Mouse (Mus musculus) urinary bladder, postnatal 36 days (tissue): ENCODE measurements around the gene Ptk7.
"Not testable (repeated sequence)": the region's sequence is repeated elsewhere in the genome, so short reads cannot be mapped to it uniquely, and the experiment has no call there.

Experiments
- DNase-seq, 2 experiments: peaks; one replicate each; pipeline ENCODE4 v3.0.0; 2022; ENCODE audit warnings: low spot score in 2 of 2, mixed read lengths in 1 of 2

The Ptk7 gene

DNA sequence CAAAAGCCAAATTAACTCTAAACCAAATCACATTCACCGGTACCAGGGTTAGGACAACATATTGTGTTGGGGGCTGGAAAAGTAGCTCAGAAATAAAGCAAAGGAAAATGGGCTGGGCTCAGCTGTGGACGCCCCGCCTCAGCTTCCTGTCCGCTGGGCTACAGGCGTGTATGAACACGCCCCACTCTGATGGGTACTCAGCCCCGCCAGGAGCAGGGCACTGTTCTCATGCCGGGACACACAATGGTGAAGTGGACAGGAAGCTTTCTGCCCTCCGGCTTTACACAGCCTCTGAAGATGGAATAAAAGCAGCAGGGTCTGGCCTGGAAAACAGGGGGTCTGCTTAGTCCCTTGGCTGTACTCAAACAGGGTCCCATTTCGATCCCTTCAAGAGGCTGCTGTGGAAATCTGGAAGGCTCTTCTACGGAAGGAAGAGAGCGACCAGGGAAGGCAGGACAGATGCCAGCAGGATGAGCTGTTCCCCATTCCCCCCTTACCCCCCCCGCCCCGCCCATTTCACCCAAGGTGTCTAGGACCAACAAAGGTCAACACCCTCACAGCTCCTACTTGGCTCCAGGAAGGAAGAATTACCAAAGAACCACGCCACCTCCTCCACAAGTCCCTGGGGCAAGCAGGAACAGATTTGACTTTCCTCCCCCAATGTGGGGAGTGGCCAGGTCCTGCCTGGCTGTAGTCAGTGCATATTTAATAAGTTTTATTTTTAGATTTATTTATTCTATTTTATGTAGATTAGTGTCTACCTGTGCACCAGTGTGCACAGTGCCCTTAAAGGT, 19.4 kb downstream of the Ptk7 start:
- DNase-seq: peak in 1 of 2 experiments; percentile 53

DNA sequence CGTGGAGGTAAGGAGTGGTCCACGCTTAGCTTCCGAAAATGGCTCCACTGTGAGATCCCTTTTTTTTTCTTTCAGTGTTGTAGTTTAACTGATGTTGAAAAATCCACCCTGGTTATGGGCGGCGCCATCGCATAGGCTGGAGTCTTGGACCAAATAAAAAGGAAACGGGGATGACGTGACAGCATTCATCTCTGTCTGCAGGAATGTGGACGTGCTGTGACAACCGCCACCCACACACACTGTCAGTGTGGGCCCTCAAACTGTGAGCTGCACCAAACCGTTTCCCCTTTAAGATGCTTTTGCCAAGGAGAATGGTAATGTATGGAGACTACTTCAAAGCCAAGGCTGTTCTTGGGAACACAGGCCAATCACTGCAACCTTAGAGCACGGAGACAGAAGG, 23.3 kb downstream of the Ptk7 start:
- no peak for DNase-seq

DNA sequence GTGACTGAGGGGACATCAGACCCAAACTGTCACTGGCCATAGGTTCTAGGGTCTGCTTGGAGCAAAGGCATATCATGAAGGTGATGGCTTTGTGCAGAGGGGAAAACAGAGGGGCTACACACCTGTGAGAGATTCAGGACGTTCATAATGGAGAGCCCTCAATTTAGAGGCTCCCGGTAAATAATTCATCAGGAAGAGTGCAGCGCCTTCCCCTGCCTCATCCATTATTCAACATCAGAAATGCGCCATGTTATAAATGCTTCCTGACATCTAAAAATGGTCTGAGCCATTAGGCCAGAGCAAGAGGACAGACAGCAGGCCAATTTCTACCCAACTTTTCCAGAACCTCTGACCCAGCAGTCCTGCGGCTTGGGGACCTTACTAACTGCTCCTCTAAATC, 24.2 kb downstream of the Ptk7 start:
- DNase-seq: no peak

DNA sequence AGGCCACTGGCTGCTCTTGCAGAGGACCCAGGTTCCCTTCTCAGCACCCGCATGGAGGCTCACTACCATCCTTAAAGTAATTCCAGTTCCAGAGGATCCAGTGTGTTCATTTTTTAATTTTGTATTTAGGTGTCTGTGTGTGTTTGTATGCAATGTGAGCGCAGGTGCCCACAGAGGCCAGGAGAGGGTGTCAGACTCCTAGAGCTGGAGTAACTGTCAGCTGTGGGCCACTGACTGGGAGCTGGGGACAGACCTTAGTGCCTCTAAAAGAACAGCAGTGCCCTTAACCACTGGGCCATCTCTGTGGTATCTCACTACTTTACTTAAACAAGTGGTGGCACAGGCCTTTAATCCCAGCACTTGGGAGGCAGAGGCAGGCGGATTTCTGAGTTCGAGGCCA, 26.1 kb downstream of the Ptk7 start:
- DNase-seq: no peak

DNA sequence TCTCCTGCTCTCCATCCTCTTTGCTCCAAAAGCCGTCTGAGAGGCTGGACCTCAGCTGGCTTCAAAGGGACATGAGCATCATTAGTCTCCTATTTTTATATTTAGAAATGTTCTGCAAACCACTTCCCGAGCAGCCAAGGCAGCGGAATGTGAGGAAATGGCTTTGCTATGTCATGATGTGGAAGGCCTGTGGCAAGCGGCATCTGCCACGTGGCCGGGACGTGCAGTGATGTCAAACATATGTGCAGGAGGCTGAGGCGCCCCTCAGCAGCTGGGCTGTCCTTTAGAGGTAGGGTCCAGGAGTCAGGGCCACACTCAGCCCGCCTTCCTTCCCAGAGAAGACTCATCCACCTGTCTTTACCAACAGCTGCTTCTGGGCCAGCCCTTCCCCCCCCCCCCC, 27.1 kb downstream of the Ptk7 start:
- DNase-seq: no peak

DNA sequence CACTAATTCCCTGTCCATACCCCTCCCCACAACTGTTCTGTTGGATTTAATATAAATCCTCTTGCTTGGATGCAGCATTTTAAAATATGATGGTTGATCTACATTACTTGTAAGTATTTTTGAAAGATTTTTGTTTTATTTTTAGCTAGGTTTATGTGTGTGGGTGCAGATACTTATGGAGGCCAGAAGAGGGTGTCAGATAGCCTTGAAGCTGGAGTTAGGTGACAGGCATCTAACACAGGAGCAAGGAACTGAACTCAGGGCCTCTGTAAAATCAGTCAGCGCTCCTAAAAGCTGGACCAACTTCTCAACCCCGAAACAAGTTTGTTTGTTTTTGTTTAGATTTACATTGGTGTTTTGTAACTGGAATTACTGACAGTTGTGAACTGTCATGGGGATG, 28.7 kb downstream of the Ptk7 start:
- no peak for DNase-seq

DNA sequence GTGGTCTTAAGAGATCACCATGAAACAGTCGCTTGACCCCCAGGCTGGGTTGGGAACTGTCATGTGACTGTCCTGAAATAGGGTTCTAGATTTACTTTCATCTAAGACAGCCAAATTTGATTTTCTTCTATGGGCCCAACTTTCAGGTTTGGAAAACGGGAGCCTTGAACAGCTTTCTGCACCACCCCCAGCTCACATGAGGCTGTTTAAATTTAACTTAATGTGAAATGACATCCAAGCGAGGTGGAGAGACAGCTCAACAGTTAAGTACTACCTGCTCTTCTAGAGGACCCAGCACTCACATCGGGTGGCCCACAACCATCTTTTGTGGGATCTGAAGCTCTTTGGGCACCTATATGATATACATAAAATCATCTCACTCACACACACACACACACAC, 30.3 kb downstream of the Ptk7 start:
- no peak for DNase-seq

DNA sequence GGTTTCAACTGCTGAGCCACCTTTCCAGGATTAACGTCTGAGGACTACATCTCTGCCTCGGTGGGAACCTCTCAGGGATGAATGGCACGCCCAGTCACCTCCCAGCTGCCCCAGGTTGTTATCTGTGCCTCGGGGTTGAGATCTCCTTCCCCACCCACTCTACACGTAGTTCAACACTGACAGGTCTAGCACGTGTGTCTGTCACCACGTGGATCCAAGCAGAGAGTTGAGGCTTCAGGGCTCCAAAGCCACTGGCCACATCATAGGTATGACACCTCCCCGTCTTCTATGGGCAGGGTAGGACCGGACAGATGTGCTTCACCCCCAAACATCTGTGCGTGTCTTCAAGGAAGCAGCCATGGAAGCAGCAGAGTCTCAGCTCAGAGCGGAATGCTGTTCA, 31.3 kb downstream of the Ptk7 start:
- no peak for DNase-seq

DNA sequence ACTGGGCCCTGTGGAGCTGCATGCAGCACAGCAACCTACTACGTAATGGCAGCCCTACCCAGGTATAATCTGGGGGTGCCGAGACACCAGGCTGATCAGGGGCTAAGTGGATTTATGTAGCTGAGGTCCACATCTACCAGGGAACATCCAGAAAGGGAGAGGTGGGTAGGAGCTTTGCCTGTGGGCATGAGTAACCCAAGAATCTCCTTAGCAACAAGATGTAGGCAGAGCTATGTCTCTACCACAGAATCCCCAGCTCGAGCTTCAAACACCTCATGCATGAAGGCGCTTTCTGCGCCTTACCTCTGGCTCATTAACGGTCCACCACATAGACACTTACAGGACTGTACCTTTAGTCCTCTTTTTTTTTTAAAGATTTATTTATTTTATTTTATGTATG, 34.0 kb downstream of the Ptk7 start:
- DNase-seq: no peak

DNA sequence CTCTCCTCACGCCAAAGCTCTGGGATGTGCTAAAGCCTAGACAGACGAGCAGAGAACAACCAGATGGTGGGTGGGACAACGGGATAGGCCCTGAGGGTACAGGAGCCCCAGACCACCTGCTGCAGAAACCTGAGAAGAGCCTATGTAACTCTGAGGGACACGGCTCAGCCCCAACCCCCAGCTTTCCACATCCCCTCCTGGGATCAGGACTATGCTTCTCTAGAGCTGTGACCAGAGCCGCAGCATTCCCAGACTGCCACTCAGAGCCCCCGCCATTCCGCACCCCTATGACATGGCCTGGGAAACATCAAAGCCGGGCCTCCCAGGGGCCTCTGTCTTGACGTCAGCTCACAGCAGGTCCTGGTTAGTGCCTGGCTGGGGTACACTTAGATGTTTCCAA, 34.7 kb downstream of the Ptk7 start:
- DNase-seq: no peak

DNA sequence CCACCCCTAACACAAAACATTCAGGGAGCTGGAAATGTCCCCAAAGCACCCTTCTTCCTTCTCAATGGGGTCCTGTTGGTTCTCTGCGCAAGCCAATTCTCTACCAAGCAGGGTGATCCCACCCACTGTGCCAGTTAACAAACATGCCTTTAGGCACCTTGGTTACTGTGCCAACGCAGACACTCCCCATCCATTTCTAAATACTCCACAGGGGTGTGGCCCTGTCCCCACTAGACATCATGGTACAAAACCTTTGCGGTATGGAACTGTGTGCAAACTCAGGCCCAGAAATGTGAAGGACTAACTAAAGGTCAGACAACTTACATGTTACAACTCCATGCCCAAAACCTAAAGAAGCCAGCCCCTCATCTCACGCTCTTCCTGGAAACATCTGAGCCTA, 36.2 kb downstream of the Ptk7 start:
- no peak for DNase-seq

DNA sequence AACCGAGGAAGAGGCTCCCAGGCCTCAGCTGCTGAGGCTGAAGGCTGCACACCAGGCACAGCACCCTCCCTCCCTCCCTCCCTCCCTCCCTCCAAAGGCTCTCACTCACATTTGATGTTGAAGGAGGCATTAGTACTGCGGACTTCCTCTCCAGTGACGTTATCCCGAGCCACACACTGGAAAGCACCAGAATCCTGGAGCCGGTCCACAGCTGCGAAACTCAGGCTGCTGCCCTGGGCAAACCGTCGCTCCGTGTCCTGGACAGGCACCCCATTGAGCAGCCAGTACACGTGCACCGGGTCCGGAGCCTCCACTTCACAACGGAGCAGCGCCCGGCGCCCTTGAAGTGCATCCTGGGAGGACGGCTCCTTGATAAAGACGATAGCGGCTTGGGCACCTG, 37.9 kb downstream of the Ptk7 start:
- no peak for DNase-seq

DNA sequence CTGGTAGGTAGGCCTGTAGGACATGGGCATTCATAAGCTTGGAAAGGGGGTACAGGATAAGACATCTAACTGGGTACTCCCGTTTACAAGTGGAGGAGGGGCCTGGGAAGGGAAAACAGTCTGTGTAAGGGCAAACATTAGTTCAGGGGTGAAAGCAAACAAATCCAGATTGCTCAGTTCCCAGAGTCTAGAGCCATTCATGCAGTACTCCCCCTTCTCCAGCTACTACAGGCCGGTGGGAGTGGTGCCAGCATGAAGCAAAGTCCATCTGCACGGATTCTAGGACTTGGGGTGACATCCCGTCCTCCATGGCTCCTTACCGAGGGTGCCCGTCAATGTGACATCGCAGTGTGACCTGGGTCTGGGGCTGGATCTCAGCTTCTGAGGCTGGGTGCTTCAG, 38.9 kb downstream of the Ptk7 start:
- DNase-seq: no peak

DNA sequence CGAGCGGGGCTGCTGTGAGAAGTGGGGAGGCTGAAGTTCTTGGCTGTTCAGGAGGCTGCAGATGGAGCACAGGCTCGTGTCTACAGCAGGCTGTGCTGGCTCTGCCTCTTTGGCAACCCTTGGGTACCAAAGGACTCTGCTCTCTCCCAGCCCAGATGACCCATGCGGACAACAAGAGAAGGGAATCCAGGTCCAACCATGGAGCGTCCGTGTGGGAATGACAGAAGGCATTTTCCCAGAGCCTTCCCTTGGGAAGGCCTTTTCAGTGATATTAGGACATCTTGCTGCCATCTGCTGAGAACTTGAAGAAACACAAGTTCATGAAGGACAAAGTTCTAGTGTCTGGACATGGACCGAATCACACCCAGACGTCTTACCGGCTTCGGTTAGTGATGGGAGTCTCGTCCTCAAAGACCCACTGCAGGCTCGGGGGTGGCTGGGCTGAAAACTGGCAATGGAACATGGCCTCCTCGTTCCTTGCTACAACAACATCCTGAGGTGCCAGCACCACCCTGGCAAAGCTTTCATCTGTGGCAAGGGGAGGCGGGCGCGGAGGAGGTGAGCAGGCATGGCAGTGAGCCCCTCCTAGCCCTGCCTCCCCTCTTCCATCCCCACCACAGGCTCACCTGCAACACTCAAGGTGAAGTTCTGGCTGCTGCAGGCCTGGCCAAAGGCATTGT, 39.5 kb downstream of the Ptk7 start:
- DNase-seq: no peak

DNA sequence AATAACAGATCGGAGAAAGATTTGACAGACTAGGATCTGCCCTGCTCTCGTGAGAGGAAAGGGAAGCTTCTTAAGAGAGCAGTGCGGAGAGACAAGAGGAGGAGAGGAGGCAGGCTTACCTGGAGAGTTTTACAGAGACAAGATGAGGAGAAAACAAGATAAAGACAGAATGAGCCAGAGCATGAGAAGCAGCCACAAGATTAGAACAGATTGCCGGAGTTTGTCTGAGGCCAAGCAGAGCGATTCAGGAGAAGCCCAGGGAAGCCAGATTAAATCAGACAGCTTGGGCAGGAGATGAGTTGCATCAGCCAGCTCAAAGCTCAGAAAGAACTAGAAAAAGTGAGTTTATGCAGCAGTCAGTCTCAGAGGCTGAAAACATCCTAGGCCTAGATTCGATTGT, 40.4 kb downstream of the Ptk7 start:
- DNase-seq: no peak

DNA sequence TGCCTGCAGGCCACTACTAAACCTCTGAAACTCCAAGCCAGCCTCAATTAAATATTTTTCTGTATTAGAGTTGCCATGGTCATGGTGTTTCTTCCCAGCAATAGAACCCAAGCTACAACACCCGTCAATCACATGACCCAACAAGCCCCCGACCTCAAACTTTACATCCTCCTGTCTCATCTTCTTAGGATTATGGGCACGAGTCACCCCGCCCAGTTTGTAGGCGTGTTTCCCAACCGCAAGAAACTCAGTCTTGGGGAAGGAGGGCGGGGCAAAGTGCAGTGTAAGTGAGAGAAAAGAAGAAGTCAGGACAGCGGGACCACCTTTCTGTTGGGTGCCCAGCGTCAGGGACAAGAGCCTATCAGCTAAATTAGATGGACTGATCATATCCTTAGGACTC, 41.1 kb downstream of the Ptk7 start:
- DNase-seq: no peak

DNA sequence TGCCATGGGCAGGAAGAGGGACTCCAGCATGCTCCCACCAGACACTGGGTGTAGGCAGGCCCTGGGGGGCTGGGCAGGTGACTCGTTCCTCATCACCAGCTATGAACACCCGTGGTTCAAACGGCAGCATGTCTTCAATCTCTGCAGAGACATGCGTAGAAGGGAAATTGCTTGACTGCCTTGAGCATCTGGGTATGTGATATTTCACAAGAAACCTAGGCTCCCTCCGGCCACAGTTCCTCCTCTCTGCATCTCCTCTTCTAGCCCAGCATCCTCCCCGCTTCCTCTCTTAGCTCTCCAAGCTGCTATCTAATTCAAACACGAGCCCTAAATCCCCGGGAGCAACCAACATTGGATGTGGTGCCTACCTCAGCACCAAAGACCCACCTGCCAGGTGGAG, 43.0 kb downstream of the Ptk7 start:
- DNase-seq: no peak

DNA sequence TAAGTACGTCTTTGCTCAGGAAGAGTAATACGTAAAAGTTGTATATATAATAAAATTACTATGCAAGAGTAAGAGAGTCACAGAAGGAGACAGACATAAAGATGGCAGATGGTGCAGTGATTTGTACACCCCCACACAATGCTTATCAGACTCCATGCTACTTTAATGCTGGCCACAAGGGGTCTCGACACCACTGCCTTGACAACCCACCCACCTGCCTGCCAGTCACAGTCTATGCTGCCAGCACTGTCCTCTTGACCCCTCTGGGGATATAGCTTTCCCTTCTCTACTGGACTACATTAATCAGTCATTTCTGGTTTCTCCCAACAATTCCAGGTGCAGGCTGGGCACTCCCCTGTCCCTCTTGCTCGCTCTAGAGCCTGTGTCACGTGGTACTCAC, 50.7 kb downstream of the Ptk7 start:
- no peak for DNase-seq

DNA sequence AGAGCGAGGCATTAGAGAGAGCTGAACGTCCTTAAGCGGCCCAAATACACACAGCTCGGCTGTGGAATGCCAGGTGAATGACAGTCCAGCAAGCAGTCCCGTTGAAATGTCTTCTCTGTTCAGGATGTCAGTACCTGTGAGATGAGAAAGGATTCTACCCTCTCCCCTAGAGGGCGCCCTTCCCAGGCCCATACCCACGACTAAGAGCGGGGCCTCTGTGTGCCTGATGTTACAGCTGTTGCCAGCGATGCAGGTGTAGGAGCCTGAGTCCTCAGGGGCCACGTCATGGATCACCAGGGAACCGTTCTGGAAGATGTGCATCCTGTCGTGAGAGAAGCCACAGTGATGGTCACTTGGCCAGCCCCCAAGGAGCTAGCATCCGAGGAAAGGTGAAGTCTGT, 53.2 kb downstream of the Ptk7 start:
- DNase-seq: peak in 1 of 2 experiments; percentile 35

DNA sequence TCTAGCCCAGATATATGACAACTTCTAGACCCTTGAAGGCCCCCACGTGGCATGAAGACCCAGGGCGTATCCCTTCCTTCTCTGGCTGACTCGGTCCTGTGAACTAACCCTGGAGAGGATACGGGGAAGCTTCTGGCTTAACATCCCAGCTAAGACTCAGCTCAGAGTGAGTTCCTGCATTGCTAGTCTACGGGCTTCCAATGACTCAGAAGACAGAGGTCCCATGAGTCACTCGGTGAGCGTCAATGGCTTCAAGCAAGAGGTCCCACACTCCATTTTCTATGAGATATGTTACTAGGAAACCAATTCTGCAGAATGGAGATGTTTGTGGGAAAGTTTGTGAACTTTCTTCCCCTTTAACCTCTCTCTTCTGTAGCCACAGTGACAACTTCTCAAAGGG, 54.8 kb downstream of the Ptk7 start:
- no peak for DNase-seq

DNA sequence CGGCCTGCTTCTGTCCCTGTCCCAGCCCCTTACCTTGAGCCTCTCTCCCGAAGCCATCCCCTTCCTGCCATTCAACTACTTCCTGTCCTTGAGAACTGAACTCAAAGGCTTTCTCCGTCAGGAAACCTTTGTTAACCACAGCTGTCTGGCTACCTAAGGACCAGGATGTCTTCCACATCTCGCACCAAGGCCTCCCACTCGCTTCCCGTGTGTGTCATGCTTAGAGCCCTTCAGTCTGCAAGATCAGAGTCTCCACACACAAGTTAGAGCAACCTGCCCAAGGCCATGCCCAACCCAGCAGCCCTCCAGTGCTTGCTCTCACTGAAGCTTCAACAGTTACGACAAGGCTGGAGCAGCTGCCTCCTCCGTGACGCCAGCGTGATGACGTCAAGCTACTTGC, 58.3 kb downstream of the Ptk7 start:
- no peak for DNase-seq

DNA sequence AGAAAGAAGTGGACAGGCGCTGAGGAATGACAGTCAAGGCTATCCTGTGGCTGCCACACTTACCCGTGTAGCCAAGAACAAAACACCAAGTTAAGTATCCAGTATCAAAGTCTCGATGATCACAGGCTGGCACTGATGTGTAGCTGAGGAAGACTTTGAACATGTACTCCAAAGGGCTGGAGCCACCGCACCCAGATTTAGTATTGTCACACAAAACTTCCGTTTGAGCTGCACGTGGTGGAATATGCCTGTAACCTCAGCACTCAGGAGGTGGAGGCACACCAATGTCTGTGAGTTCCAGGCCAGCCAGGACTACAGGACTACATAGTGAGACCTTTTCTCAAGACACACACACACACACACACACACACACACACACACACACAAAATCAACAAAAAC, 70.2 kb downstream of the Ptk7 start:
- DNase-seq: no peak

DNA sequence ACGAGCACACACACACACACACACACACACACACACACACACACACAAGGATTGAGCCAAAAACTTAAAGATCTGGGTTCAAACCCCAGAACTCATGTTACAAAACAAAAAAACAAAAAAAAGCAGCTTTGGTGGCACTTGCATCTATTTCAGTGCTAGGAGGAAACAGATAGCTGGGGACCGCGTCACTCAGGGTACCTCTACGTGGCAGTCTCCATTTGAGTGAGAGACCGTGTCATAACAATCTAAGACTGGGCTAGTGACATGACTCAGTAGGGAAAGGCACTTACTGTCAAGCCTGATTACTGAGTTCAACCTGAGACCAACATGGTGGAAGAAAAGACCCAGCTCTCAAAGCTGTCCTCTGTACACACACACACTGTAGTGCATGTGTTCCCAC, 71.2 kb downstream of the Ptk7 start:
- DNase-seq: no peak

DNA sequence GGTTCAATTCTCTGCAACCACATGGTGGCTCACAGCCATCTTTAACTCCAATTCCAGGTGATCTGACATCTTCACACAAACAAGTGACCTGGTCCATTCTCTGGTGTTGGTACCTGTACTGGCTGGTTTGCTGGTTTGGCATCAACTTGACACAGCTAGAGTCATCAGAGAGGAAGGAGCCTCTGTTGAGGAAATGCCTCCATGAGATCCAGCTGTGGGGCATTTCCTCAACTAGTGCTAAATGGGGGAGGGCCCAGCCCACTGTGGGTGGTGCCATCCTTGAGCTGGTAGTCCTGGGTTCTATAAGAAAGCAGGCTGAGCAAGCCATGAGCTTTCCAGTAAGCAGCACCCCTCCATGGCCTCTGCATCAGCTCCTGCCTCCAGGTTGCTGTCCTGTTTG, 72.0 kb downstream of the Ptk7 start:
- DNase-seq: not testable (repeated sequence)
